Mouse (Mus musculus) myocyte (in vitro differentiated cells): Measurements from ENCODE around the gene Tmem100.

Experiments
- CEBPB ChIP-seq: IDR thresholded peaks from 2 replicates; pipeline ENCODE4 v1.6.1; 2011; ENCODE audit warnings: mild to moderate bottlenecking, moderate library complexity; ENCODE audit not compliant: poor library complexity, insufficient read depth, severe bottlenecking
- E2F4 ChIP-seq: IDR thresholded peaks from one replicate; pipeline ENCODE4 v1.6.1; 2011; ENCODE audit warnings: mild to moderate bottlenecking, control low read depth, moderate library complexity; ENCODE audit not compliant: insufficient read depth
- MAX ChIP-seq: IDR thresholded peaks from one replicate; pipeline ENCODE4 v1.6.1; 2011; ENCODE audit warnings: low read depth, mild to moderate bottlenecking, control low read depth
- MYOD1 ChIP-seq, 3 experiments: IDR thresholded peaks; one replicate each; pipeline ENCODE4 v1.6.1; 2011; ENCODE audit warnings: control low read depth in 2 of 3, low read depth in 2 of 3, mild to moderate bottlenecking in 2 of 3, moderate library complexity in 1 of 3; ENCODE audit not compliant: insufficient read length in 2 of 3, control insufficient read depth in 1 of 3
- MYOG ChIP-seq, 3 experiments: IDR thresholded peaks; one replicate each; pipeline ENCODE4 v1.6.1; 2011; ENCODE audit warnings: control low read depth in 2 of 3, low read depth in 2 of 3, mild to moderate bottlenecking in 2 of 3; ENCODE audit not compliant: insufficient read length in 2 of 3, control insufficient read depth in 1 of 3, insufficient read depth in 1 of 3
- POLR2A ChIP-seq: IDR thresholded peaks from one replicate; pipeline ENCODE4 v1.6.1; 2011; ENCODE audit warnings: low read depth, mild to moderate bottlenecking, control low read depth, moderate library complexity; ENCODE audit not compliant: insufficient read length
- POLR2AphosphoS2 ChIP-seq: IDR thresholded peaks from one replicate; pipeline ENCODE4 v1.6.1; 2011; ENCODE audit warnings: low read depth, control low read depth; ENCODE audit not compliant: insufficient read length
- SRF ChIP-seq: IDR thresholded peaks from one replicate; pipeline ENCODE4 v1.6.1; 2011; ENCODE audit warnings: low read depth; ENCODE audit not compliant: control insufficient read depth, insufficient read length
- TCF12 ChIP-seq: IDR thresholded peaks from one replicate; pipeline ENCODE4 v1.6.1; 2011; ENCODE audit warnings: mild to moderate bottlenecking, control low read depth; ENCODE audit not compliant: poor library complexity, insufficient read depth, severe bottlenecking
- TCF3 ChIP-seq: IDR thresholded peaks from one replicate; pipeline ENCODE4 v1.6.1; 2011; ENCODE audit warnings: low read depth, control low read depth; ENCODE audit not compliant: insufficient read length
- USF1 ChIP-seq: IDR thresholded peaks from one replicate; pipeline ENCODE4 v1.6.1; 2011; ENCODE audit warnings: low read depth, mild to moderate bottlenecking, control low read depth, moderate library complexity

DNA sequence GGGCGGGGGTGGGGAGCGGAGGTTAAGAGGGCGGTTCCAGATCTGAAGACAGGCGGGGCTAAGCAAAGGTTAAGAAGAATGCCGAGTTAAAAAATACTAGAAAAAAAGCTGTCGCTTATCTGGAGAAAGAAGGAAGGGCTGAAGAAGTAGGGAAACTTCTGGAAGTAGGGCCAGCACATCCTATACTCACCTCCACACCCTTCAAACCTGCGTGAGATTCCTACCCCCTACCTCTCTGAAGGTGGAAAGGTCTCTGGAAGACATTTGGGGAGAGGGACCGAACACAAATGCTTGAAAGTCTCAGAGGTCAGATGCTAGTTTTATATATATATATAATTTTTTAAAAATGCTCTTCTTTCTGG, 27.2 kb upstream of the Tmem100 start:
- TF ChIP-seq SRF (no peak), POLR2A (no peak), MYOD1 (IDR thresholded peaks at IDR 0.05; ENCODE audit: control insufficient read depth in 1 of 3, insufficient read length in 2 of 3, low read depth in 2 of 3) (no peak), TCF3 (no peak), MAX (no peak), USF1 (no peak), TCF12 (no peak), E2F4 (no peak), CEBPB (no peak), POLR2AphosphoS2 (no peak), MYOG (IDR thresholded peaks at IDR 0.05; ENCODE audit: control insufficient read depth in 1 of 3, insufficient read depth in 1 of 3, insufficient read length in 2 of 3, low read depth in 2 of 3) (no peak)
